Mouse (Mus musculus) common myeloid progenitor, adult 5-6 weeks (primary cell): ENCODE measurements around the gene P2rx5. TPM values are rescaled to one million over a fixed set of nuclear protein-coding genes. Genes with fewer than 3 reads are reported as not detected.

Experiments
- ATAC-seq: replicated peaks from 2 replicates; pipeline ENCODE4 v1.8.0; 2016; ENCODE audit warnings: low read depth, mild to moderate bottlenecking, moderate TSS enrichment, inconsistent platforms; ENCODE audit not compliant: poor library complexity, severe bottlenecking
- total RNA-seq: library from RNA; stranded (forward); fragments of 200-1000, 187-1606 nt; gene quantifications from 2 replicates; pipeline ENCODE4 v1.2.3, GENCODE M21; 2017

P2rx5 gene
- total RNA-seq, 1 experiment from 2014 or later: not detected

DNA sequence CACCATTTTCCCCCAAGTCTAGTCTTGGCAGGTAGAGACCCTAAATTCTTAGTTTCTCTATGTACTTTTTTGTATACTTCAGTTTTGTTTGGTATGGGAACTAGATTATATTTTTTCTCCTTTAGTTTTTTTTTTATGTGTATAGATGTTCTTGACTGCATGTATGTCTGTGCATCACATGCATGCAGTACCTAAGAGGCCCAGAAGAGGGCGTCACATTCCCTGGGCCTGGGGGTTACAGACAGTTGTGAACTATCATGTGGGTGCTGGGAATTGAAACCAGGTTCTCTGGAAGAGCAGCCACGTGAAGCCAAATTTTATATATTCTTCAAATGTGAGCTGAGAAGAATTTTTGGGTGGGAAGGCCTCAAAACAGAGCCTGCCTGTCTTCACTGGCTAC, 59.5 kb downstream of the P2rx5 start:
- no peak for ATAC-seq

GRCm38 (mm10) chr11:73220651-73221050, 60.4 kb downstream of the P2rx5 start:
- ATAC-seq: no peak

Other genes with a start within 250 kb of the P2rx5 start
- 42.5 and 60.0 TPM in 2 replicates for gene Atp2a3, start 199.3 kb upstream of the P2rx5 start, total RNA-seq
- gene P2rx1, start 161.3 kb upstream of the P2rx5 start, total RNA-seq: 9.4 and 14.6 TPM in 2 replicates
- gene Camkk1, start 141.4 kb upstream of the P2rx5 start, total RNA-seq: 1.6 and 1.8 TPM in 2 replicates
- gene Ncbp3, start 112.6 kb upstream of the P2rx5 start, total RNA-seq: 12.4 and 15.4 TPM in 2 replicates
- gene Itgae, start 69.8 kb upstream of the P2rx5 start, total RNA-seq: 0.05 TPM in 1 of 2 replicates, not detected in the other
- gene Haspin, start 22.1 kb upstream of the P2rx5 start, total RNA-seq: 18.6 and 22.8 TPM in 2 replicates
- gene Emc6, start 16.6 kb downstream of the P2rx5 start, total RNA-seq: 46.6 and 48.2 TPM in 2 replicates
- gene Tax1bp3, start 16.7 kb downstream of the P2rx5 start, total RNA-seq: 7.7 and 11.4 TPM in 2 replicates
- 6.0 and 8.8 TPM in 2 replicates for gene Ctns, start 38.6 kb downstream of the P2rx5 start, total RNA-seq
- 1.4 and 3.2 TPM in 2 replicates for gene Shpk, start 39.0 kb downstream of the P2rx5 start, total RNA-seq
- gene Trpv1, start 73.9 kb downstream of the P2rx5 start, total RNA-seq: not detected in 2 replicates
- not detected in 2 replicates for gene Trpv3, start 107.0 kb downstream of the P2rx5 start, total RNA-seq
- gene Aspa, start 169.2 kb downstream of the P2rx5 start, total RNA-seq: 3.8 and 7.4 TPM in 2 replicates
- not detected in 2 replicates for gene Gm49340, start 169.3 kb downstream of the P2rx5 start, total RNA-seq
- not detected in 2 replicates for gene Spata22, start 169.3 kb downstream of the P2rx5 start, total RNA-seq
- gene Olfr20, start 190.4 kb downstream of the P2rx5 start, total RNA-seq: not detected in 2 replicates
- gene Olfr376, start 210.8 kb downstream of the P2rx5 start, total RNA-seq: not detected in 2 replicates
- gene Olfr1, start 239.2 kb downstream of the P2rx5 start, total RNA-seq: not detected in 2 replicates